Mouse (Mus musculus) heart, adult 2 months (tissue): ENCODE data around the gene Slc25a36.

Source experiments
- CTCF ChIP-seq: fragments of 200-600 bp; IDR thresholded peaks from 2 replicates; pipeline ENCODE4 v1.8.1; 2022; ENCODE audit warnings: antibody characterized with exemption, mild to moderate bottlenecking, moderate library complexity
- POLR2A ChIP-seq: fragments of 200-500 bp; IDR thresholded peaks from 2 replicates; pipeline ENCODE4 v1.6.1; 2011; ENCODE audit warnings: mild to moderate bottlenecking, low read depth, low read length, control low read depth; ENCODE audit not compliant: insufficient read depth

DNA sequence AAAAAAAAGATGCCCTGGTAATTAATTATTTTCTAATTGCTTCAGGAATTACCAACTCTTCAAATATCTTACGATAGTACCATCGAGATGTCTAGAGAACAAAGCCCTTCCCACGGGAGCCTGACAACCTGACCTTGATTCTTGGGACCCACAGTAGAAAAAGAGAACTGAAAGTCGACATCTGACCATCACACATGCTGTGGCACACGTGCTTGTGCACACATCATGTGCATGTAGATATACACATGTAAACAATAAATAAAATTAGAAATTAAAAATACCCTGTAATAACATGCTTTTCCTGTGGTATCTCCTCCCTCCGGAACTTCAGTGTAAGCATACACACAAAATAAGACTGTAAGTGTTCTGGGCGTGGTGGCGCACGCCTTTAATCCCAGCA is 49.3 kb downstream of the Slc25a36 start:
- TF ChIP-seq CTCF: no peak
- TF ChIP-seq POLR2A: no peak
